Mouse (Mus musculus): ENCODE data around the gene Car3. TPM values are rescaled to one million over a fixed set of nuclear protein-coding genes. Genes with fewer than 3 reads are reported as not detected.

Gene Car3
- total and polyA plus RNA-seq, 3 experiments: 34.4 to 259 (median 82.7) TPM

DNA sequence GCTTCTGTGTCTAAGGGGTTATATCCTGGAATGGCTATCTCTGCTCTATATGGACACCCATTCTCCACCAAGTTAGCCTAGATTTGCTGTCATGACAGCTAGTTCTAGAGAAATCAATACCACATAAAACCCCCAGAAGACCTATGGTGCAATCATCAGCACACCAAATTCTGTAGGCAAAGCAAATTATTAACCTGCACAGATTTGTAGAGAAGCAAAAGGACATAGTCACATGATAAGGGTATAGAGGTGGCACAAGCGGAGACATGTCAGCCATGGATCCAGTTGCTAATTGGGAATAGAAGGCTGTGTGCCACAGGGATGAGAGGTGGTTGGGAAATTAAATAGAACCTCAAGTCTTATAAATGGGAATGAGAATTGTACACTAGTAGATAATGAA is 24.4 kb upstream of the Car3 start:
- 87% methylated on average over 1 of the region's 1 CpGs for WGBS
- H3K36me3 ChIP-seq (ENCODE audit: control insufficient read depth, insufficient read depth, low read length): no peaks in the 10 kb centered on the region
- H3K27ac ChIP-seq: no peak overlapping the region
- H3K4me3 ChIP-seq: no peak overlapping the region
- intact Hi-C loops (cut with DNase I): no loop called here
- DNase-seq: no peak
- no peak overlapping the region for H3K9ac ChIP-seq (ENCODE audit: low read depth, low read length)
- no peak for TF ChIP-seq CTCF (IDR thresholded peaks at IDR 0.05)
- H3K79me2 ChIP-seq (replicated peaks; ENCODE audit: control insufficient read depth, insufficient read depth, low read length): no peaks in the 10 kb centered on the region
- no peaks in the 10 kb centered on the region for H3K27me3 ChIP-seq (ENCODE audit: control insufficient read depth, insufficient read depth, low read length)
- H3K4me1 ChIP-seq (ENCODE audit: control insufficient read depth, insufficient read depth, low read length): no peaks in the 10 kb centered on the region

DNA sequence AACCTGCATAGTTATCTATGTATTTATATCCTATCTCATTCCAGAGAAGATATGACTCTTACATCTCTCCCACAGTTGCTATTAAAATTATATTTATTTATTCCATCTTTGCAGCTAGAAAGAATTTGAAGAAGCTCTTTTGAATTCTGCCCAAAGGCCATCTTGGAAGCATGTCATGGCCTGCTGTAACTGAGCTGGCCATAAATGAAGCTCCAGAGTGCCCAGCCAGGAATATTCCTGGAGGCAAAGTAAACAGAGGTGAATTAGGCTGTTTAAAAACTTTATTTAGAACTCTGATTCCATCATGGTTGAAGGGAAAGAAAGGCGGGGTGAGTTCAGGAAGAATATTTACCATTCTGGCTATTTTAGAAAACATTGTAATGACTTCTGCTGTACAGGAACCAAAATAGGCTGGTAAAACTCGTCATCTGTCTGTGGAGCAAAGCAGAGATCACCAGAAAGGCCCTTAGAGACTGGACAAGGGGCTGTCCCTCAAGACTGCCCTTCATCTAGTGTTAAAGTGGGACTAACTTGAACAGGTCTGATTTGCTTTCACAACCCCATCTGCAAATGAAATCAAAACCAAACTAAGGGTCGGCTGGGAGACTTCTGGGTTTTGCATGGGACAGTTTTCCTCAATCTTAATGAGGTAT is 23.7 kb upstream of the Car3 start:
- Histone ChIP-seq H3K79me2 (replicated peaks; ENCODE audit: control insufficient read depth, insufficient read depth, low read length) (no peaks in the 10 kb centered on the region), H3K27me3 (ENCODE audit: control insufficient read depth, insufficient read depth, low read length) (no peaks in the 10 kb centered on the region), H3K4me3 (no peak overlapping the region), H3K36me3 (ENCODE audit: control insufficient read depth, insufficient read depth, low read length) (no peaks in the 10 kb centered on the region), H3K4me1 (ENCODE audit: control insufficient read depth, insufficient read depth, low read length) (no peaks in the 10 kb centered on the region), H3K27ac (no peak overlapping the region), H3K9ac (ENCODE audit: low read depth, low read length) (no peak overlapping the region)
- intact Hi-C loops (cut with DNase I): no loop called here
- WGBS: 67% methylated on average over 3 of the region's 3 CpGs
- TF ChIP-seq POLR2A (IDR thresholded peaks at IDR 0.05; ENCODE audit: insufficient read depth, low read depth, low read length): no peak
- TF ChIP-seq EP300 (IDR thresholded peaks at IDR 0.05; ENCODE audit: insufficient read depth, low read depth, low read length): no peak
- no peak for TF ChIP-seq CTCF (IDR thresholded peaks at IDR 0.05)
- DNase-seq: no peak

DNA sequence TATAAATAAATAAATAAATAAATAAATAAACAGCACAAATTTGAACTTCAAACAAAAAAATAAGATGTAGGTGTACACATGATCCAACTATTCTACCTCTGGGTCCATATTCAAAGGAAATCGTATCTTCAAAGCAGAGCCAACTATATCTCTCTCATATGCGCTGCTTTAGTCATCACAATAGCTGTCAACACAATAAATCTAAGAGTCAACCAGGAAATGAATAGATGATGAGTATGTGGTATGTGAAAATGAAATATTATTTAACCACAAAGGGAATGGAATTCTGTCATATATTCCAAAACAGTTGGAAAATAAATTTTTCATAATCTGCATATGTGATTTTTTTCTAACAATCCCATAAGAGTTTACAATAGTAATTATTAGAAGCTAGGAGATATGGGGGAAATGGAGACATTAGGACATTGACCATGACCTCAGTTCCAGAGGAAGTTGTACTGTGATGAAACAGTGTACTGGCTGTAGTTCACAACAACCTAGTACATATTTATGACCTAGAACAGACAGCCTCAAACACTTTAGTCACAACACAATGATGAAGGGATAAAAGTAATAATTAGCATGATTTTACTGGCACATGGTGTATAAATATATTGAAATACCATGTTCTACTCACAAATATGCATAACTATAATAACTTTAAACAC is 14.6 kb upstream of the Car3 start:
- H3K9ac ChIP-seq (ENCODE audit: low read depth, low read length): no peak overlapping the region
- no peak for DNase-seq
- intact Hi-C loops (cut with DNase I): no loop called here
- H3K4me1 ChIP-seq (ENCODE audit: control insufficient read depth, insufficient read depth, low read length): no peaks in the 10 kb centered on the region
- no peak overlapping the region for H3K27ac ChIP-seq
- TF ChIP-seq CTCF (IDR thresholded peaks at IDR 0.05) (no peak), POLR2A (IDR thresholded peaks at IDR 0.05; ENCODE audit: insufficient read depth, low read depth, low read length) (no peak), EP300 (IDR thresholded peaks at IDR 0.05; ENCODE audit: insufficient read depth, low read depth, low read length) (no peak)
- no peaks in the 10 kb centered on the region for H3K79me2 ChIP-seq (replicated peaks; ENCODE audit: control insufficient read depth, insufficient read depth, low read length)
- H3K27me3 ChIP-seq (ENCODE audit: control insufficient read depth, insufficient read depth, low read length): no peaks in the 10 kb centered on the region
- H3K36me3 ChIP-seq (ENCODE audit: control insufficient read depth, insufficient read depth, low read length): no peaks in the 10 kb centered on the region
- 74% methylated on average over 2 of the region's 2 CpGs for WGBS
- no peak overlapping the region for H3K4me3 ChIP-seq

DNA sequence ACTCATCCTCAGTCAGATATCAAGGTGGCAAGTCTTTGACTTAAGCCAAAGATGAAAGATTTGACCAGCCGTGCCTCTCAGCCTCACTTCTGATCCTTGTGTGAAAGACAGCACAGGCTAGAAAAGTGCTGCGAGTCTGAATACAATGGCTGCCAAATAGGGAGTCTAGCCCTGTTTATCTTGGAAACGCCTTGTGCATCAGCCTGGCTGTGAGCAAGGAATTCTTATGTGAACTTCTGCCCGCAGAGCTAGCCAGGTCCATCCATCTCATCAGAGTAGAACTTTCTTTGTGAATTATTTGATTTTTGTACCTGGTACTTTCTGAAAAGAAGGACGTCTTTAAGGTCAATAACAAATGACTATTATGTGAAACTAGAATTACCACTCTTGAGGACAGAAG is 9.3 kb upstream of the Car3 start:
- Histone ChIP-seq H3K36me3 (ENCODE audit: control insufficient read depth, insufficient read depth, low read length) (no peaks in the 10 kb centered on the region), H3K9ac (ENCODE audit: low read depth, low read length) (no peak overlapping the region), H3K4me3 (no peak overlapping the region), H3K4me1 (ENCODE audit: control insufficient read depth, insufficient read depth, low read length) (no peaks in the 10 kb centered on the region), H3K27ac (no peak overlapping the region), H3K79me2 (replicated peaks; ENCODE audit: control insufficient read depth, insufficient read depth, low read length) (no peaks in the 10 kb centered on the region), H3K27me3 (ENCODE audit: control insufficient read depth, insufficient read depth, low read length) (no peaks in the 10 kb centered on the region)
- DNase-seq: no peak
- TF ChIP-seq EP300 (IDR thresholded peaks at IDR 0.05; ENCODE audit: insufficient read depth, low read depth, low read length): no peak
- TF ChIP-seq POLR2A (IDR thresholded peaks at IDR 0.05; ENCODE audit: insufficient read depth, low read depth, low read length): no peak
- no peak for TF ChIP-seq CTCF (IDR thresholded peaks at IDR 0.05)
- intact Hi-C loops (cut with DNase I): no loop called here
- 53% methylated on average over 5 of the region's 5 CpGs for WGBS

DNA sequence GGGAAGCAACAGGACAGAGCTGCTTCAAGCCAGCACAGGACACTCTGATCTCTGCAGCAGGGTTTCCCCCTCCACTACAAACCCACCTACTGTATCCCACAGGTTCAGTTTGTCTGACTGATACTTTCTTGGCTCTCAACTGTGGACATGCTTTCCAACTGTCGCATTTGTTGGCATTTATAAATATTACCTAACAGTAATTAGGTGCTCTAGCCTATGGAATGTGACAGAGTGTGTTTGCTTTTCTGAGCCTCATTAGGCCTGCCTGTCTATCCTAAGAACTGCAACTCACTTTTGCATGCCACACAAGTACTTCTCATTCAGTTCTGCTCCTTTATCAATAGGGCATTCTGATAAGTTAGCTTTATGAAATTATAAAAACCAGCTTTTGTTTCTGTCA is 8.9 kb upstream of the Car3 start:
- Histone ChIP-seq H3K27me3 (ENCODE audit: control insufficient read depth, insufficient read depth, low read length) (no peaks in the 10 kb centered on the region), H3K4me3 (no peak overlapping the region), H3K9ac (ENCODE audit: low read depth, low read length) (no peak overlapping the region), H3K36me3 (ENCODE audit: control insufficient read depth, insufficient read depth, low read length) (no peaks in the 10 kb centered on the region), H3K27ac (no peak overlapping the region), H3K4me1 (ENCODE audit: control insufficient read depth, insufficient read depth, low read length) (no peaks in the 10 kb centered on the region), H3K79me2 (replicated peaks; ENCODE audit: control insufficient read depth, insufficient read depth, low read length) (no peaks in the 10 kb centered on the region)
- intact Hi-C loops (cut with DNase I): no loop called here
- DNase-seq: no peak
- WGBS: 56% methylated on average over 1 of the region's 1 CpGs
- TF ChIP-seq EP300 (IDR thresholded peaks at IDR 0.05; ENCODE audit: insufficient read depth, low read depth, low read length) (no peak), POLR2A (IDR thresholded peaks at IDR 0.05; ENCODE audit: insufficient read depth, low read depth, low read length) (no peak), CTCF (IDR thresholded peaks at IDR 0.05) (no peak)

DNA sequence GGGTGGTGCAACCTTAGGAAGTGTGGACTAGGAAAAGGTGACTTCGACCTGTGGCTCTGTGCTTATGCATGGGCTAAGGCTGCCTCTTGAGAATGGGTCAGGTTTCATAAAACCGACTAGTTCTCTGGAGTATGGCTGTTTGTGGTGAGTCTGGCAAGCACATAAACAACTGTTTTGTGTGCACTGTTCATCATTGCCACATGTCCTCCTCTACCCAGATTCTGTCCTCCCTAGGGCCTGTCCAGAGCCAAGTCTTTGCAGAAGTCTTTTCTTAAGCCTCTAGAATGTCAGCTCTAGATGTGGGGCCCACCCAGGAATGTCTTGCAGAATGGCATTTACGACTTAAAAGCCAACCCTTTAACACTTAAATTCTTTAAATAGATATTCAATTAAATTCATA is 5.4 kb upstream of the Car3 start:
- peaks cover 4% of the 10 kb centered on the region; the same call in 1 of the 2 replicates for H3K27me3 ChIP-seq (ENCODE audit: control insufficient read depth, insufficient read depth, low read length)
- TF ChIP-seq POLR2A (IDR thresholded peaks at IDR 0.05; ENCODE audit: insufficient read depth, low read depth, low read length): no peak
- no peak for TF ChIP-seq CTCF (IDR thresholded peaks at IDR 0.05)
- TF ChIP-seq EP300 (IDR thresholded peaks at IDR 0.05; ENCODE audit: insufficient read depth, low read depth, low read length): no peak
- no peak for DNase-seq
- H3K4me3 ChIP-seq: no peak overlapping the region
- H3K79me2 ChIP-seq (replicated peaks; ENCODE audit: control insufficient read depth, insufficient read depth, low read length): no peaks in the 10 kb centered on the region
- no peaks in the 10 kb centered on the region for H3K4me1 ChIP-seq (ENCODE audit: control insufficient read depth, insufficient read depth, low read length)
- H3K36me3 ChIP-seq (ENCODE audit: control insufficient read depth, insufficient read depth, low read length): no peaks in the 10 kb centered on the region
- intact Hi-C loops (cut with DNase I): no loop called here
- 73% methylated on average over 3 of the region's 3 CpGs for WGBS
- no peak overlapping the region for H3K9ac ChIP-seq (ENCODE audit: low read depth, low read length)
- H3K27ac ChIP-seq: no peak overlapping the region
